Mouse (Mus musculus) CD4-positive, CD25-positive, alpha-beta regulatory T cell, adult 9 weeks (primary cell): Measurements from ENCODE around the gene Tmprss6. TPM values are rescaled to one million over a fixed set of nuclear protein-coding genes. Genes with fewer than 3 reads are reported as not detected.

ENCODE experiments used
- polyA plus RNA-seq: library from polyadenylated mRNA; unstranded; fragments of 100-300 nt; shearing (Covaris generic); gene quantifications from one replicate; pipeline ENCODE4 v1.2.1, GENCODE M21; 2017

Gene Tmprss6
- polyA plus RNA-seq, result not detected

GRCm38 (mm10) chr15:78468379-78468937, at the start of gene Tmprss6:
Tmprss6 (minus strand) TSS chr15:78468634.

GRCm38 (mm10) chr15:78494968-78495406, 26.6 kb upstream of the Tmprss6 start, which contains the start of gene Il2rb:
Il2rb (minus strand) TSS chr15:78495271.

GRCm38 (mm10) chr15:78428391-78429138, 39.9 kb downstream of the Tmprss6 start, which contains the start of gene Kctd17:
Kctd17 (plus strand) TSS chr15:78428564.

DNA sequence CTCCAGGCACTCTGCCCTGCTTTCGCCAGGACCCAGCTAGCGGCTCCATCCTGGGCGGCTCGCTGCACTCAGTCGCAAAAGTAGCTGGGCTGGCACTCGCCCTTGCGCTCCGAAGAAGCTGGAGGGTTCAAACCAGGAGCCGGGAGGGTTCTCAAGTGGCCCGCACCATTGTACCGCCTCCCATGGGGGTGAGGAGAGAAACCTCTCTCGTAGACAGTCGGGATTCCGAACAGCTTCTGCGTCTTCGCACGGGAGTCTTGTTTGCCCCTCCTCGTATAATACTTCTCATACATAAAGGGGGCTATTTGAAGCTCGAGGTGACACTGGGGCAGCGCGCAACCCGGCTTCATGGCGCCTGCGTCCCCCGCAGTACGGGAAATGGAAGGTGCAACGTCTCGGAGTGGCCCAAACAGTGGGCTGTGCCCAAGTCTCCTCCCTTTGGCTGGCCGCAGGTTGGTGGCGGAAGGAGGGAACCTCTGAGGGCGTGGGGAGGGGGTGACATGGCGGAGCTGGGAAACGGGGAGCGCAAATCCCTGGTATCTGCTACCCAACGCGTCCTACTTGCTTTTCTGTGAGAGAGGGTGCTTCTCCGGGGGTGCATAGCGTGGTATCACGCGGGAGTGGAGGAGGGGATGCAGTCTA, 62.0 kb downstream of the Tmprss6 start, which contains the start of gene Mpst:
Gene Mpst (plus strand): TSS at position 124 of the 642 bp plus-strand sequence.

GRCm38 (mm10) chr15:78405517-78406211, 62.8 kb downstream of the Tmprss6 start, which contains the start of gene Tst:
Tst (minus strand) TSS chr15:78405907.

DNA sequence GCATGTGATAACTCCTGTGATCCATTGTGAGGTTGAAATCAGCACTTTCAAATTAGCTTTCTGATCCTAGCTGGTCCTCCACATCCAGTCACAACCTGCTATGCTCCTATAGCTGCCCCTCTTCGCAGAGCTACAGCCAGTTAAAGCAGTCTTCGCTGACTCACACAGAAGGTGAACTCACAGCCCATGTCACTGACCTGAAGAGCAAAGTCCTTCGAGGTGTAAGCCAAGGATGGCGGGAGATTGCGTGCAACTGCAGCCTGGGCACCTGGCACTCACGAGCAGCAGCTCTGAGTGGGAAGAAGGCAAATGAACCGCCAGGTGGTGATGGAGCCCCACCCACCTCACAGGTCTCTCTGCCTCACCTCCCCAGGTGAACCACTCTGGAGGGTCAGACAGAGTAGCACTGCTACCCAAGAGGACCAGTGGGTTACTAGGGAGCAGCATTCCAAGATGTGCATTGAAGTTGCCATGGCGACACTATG, 72.9 kb downstream of the Tmprss6 start, which contains the start of gene Tex33:
Gene Tex33 (minus strand): TSS at position 435 of the 485 bp plus-strand sequence.

Other genes with a start within 250 kb of the Tmprss6 start
- 192 TPM for gene Ncf4, start 223.8 kb downstream of the Tmprss6 start, polyA plus RNA-seq
- gene Csf2rb2, start 162.9 kb downstream of the Tmprss6 start, polyA plus RNA-seq, result not detected
- 0.72 TPM for gene Csf2rb, start 142.9 kb downstream of the Tmprss6 start, polyA plus RNA-seq
- gene Tex33, start 72.7 kb downstream of the Tmprss6 start, polyA plus RNA-seq, result not detected
- gene Tst, start 62.7 kb downstream of the Tmprss6 start, polyA plus RNA-seq, result 1.6 TPM
- gene Mpst, start 62.2 kb downstream of the Tmprss6 start, polyA plus RNA-seq, result 6.1 TPM
- gene Kctd17, start 40.1 kb downstream of the Tmprss6 start, polyA plus RNA-seq, result 19.1 TPM
- 1,206 TPM for gene Il2rb, start 26.6 kb upstream of the Tmprss6 start, polyA plus RNA-seq
- 6.3 TPM for gene C1qtnf6, start 62.8 kb upstream of the Tmprss6 start, polyA plus RNA-seq
- not detected for gene Sstr3, start 76.1 kb upstream of the Tmprss6 start, polyA plus RNA-seq
- gene Rac2, start 104.1 kb upstream of the Tmprss6 start, polyA plus RNA-seq, result 3,341 TPM
- 441 TPM for gene Cyth4, start 128.4 kb upstream of the Tmprss6 start, polyA plus RNA-seq